Mouse (Mus musculus): ENCODE measurements around the gene Pwp2.
"Not testable (repeated sequence)": the region's sequence is repeated elsewhere in the genome, so short reads cannot be mapped to it uniquely, and the experiment has no call there.

Pwp2 gene

GRCm38 (mm10) chr10:78184531-78185380 is at the start of gene Pwp2:
Gene Pwp2 (minus strand): TSS chr10:78185149.
- peak; percentile 85 for DNase-seq

GRCm38 (mm10) chr10:78233756-78234155 is 48.8 kb upstream of the Pwp2 start:
- DNase-seq = no peak

GRCm38 (mm10) chr10:78233161-78233560 is 48.2 kb upstream of the Pwp2 start:
- no peak for DNase-seq

GRCm38 (mm10) chr10:78232301-78232980 is 47.5 kb upstream of the Pwp2 start:
- DNase-seq = no peak

- DNase-seq = no peak
Measured at GRCm38 (mm10) chr10:78228560-78228928, 43.6 kb upstream of the Pwp2 start.

- DNase-seq = no peak
Measured at GRCm38 (mm10) chr10:78227875-78228559, 43.1 kb upstream of the Pwp2 start.

- DNase-seq = no peak
Measured at GRCm38 (mm10) chr10:78224136-78224535, 39.2 kb upstream of the Pwp2 start.

- no peak for DNase-seq
Measured at GRCm38 (mm10) chr10:78222908-78223307, 38.0 kb upstream of the Pwp2 start.

- DNase-seq = no peak
Measured at GRCm38 (mm10) chr10:78221315-78221714, 36.4 kb upstream of the Pwp2 start.

- no peak for DNase-seq
Measured at GRCm38 (mm10) chr10:78219528-78219927, 34.6 kb upstream of the Pwp2 start.

- no peak for DNase-seq
Measured at GRCm38 (mm10) chr10:78218576-78218975, 33.6 kb upstream of the Pwp2 start.

- DNase-seq = no peak
Measured at GRCm38 (mm10) chr10:78216376-78217083, 31.6 kb upstream of the Pwp2 start.

- DNase-seq = no peak
Measured at GRCm38 (mm10) chr10:78214371-78214770, 29.4 kb upstream of the Pwp2 start.

GRCm38 (mm10) chr10:78211311-78211710 is 26.4 kb upstream of the Pwp2 start:
- peak; percentile 25 for DNase-seq

- DNase-seq = no peak
Measured at GRCm38 (mm10) chr10:78201182-78201581, 16.2 kb upstream of the Pwp2 start.

GRCm38 (mm10) chr10:78192933-78193332 is 8.0 kb upstream of the Pwp2 start:
- no peak for DNase-seq

GRCm38 (mm10) chr10:78186076-78186475 is 1.1 kb upstream of the Pwp2 start:
- DNase-seq = not testable (repeated sequence)

- DNase-seq = no peak
Measured at GRCm38 (mm10) chr10:78185381-78185725, 404 bp upstream of the Pwp2 start.

GRCm38 (mm10) chr10:78183577-78183976 is 1.4 kb downstream of the Pwp2 start:
- DNase-seq = no peak

- DNase-seq = no peak
Measured at GRCm38 (mm10) chr10:78182321-78182720, 2.6 kb downstream of the Pwp2 start.

- no peak for DNase-seq
Measured at GRCm38 (mm10) chr10:78174474-78174873, 10.5 kb downstream of the Pwp2 start.

GRCm38 (mm10) chr10:78171581-78171980 is 13.4 kb downstream of the Pwp2 start:
- DNase-seq = no peak

- DNase-seq = no peak
Measured at GRCm38 (mm10) chr10:78171057-78171456, 13.9 kb downstream of the Pwp2 start.
